Mouse (Mus musculus) ES-E14 (cell line): Measurements from ENCODE around the gene Piezo1. TPM values are rescaled to one million over a fixed set of nuclear protein-coding genes. Genes with fewer than 3 reads are reported as not detected.

Source experiments
- DNase-seq: peaks from one replicate; pipeline ENCODE4 v3.0.0-alpha.2; 2013; ENCODE audit warnings: low read depth, low spot score
- H3K27ac ChIP-seq: 2 replicates; pipeline ENCODE4 v1.5.1; 2012; ENCODE audit warnings: low read depth, mild to moderate bottlenecking, low read length, moderate library complexity, mixed read lengths; ENCODE audit not compliant: poor library complexity, insufficient read depth, severe bottlenecking
- H3K36me3 ChIP-seq: 2 replicates; pipeline ENCODE4 v1.6.1; 2012; ENCODE audit warnings: mild to moderate bottlenecking, low read length, moderate library complexity, mixed read lengths; ENCODE audit not compliant: control insufficient read depth, poor library complexity, insufficient read depth, severe bottlenecking
- H3K4me1 ChIP-seq, 2 experiments: fragments of 150-350 bp in 1 of 2; sonication (generic) in 1 of 2; 2 replicates each; pipeline ENCODE4 v1.6.1; 2012; ENCODE audit warnings: low read length in 2 of 2, mild to moderate bottlenecking in 1 of 2, mixed read lengths in 1 of 2; ENCODE audit not compliant: control insufficient read depth in 2 of 2, insufficient read depth in 2 of 2, poor library complexity in 1 of 2
- H3K4me3 ChIP-seq, 2 experiments: fragments of 150-350 bp in 1 of 2; sonication (generic) in 1 of 2; 2 replicates each; pipeline ENCODE4 v1.5.1; 2012; ENCODE audit warnings: low read length in 2 of 2, low read depth in 1 of 2, mild to moderate bottlenecking in 1 of 2, mixed read lengths in 1 of 2; ENCODE audit not compliant: insufficient read depth in 1 of 2, poor library complexity in 1 of 2, severe bottlenecking in 1 of 2
- H3K9ac ChIP-seq: 2 replicates; pipeline ENCODE4 v1.6.1; 2012; ENCODE audit warnings: low read depth, mild to moderate bottlenecking, low read length, mixed read lengths; ENCODE audit not compliant: poor library complexity, insufficient read depth, severe bottlenecking
- H3K9me3 ChIP-seq: fragments of 150-350 bp; sonication (generic); 2 replicates; pipeline ENCODE4 v1.6.1; 2012; ENCODE audit warnings: low read depth, mild to moderate bottlenecking, low read length; ENCODE audit not compliant: control insufficient read depth, insufficient read depth
- CHD2 ChIP-seq: IDR thresholded peaks from 2 replicates; pipeline ENCODE4 v1.6.1; 2014; ENCODE audit warnings: mild to moderate bottlenecking, low read depth, low read length, inconsistent platforms
- HCFC1 ChIP-seq: IDR thresholded peaks from 2 replicates; pipeline ENCODE4 v1.6.1; 2012; ENCODE audit warnings: low read length, inconsistent platforms, borderline replicate concordance; ENCODE audit not compliant: insufficient read depth
- MAFK ChIP-seq: IDR thresholded peaks from 2 replicates; pipeline ENCODE4 v1.6.1; 2014; ENCODE audit warnings: mild to moderate bottlenecking, low read depth, low read length, inconsistent platforms; ENCODE audit not compliant: insufficient read depth
- ZC3H11A ChIP-seq: IDR thresholded peaks from 2 replicates; pipeline ENCODE4 v1.6.1; 2012; ENCODE audit warnings: low read depth, mild to moderate bottlenecking, inconsistent platforms, low read length, borderline replicate concordance
- ZNF384 ChIP-seq: IDR thresholded peaks from 2 replicates; pipeline ENCODE4 v1.6.1; 2012; ENCODE audit warnings: low read depth, low read length, inconsistent platforms
- in situ Hi-C, 2 experiments: fragments of 600-800 bp; cut with MboI; formaldehyde crosslinking; loops; one replicate each; pipeline ENCODE4 v1.15.1; 2025; ENCODE audit warnings: low sequenced_read_pairs in 2 of 2, inconsistent platforms in 1 of 2; ENCODE audit not compliant: unreplicated experiment in 2 of 2
- total RNA-seq: library from RNA; depleted of rRNA; stranded (reverse); fragments of 300-350 nt; gene quantifications from 2 replicates; pipeline ENCODE4 v1.2.3, GENCODE M21; 2012

Piezo1 gene
- total RNA-seq, 1 experiment: 204 TPM

DNA sequence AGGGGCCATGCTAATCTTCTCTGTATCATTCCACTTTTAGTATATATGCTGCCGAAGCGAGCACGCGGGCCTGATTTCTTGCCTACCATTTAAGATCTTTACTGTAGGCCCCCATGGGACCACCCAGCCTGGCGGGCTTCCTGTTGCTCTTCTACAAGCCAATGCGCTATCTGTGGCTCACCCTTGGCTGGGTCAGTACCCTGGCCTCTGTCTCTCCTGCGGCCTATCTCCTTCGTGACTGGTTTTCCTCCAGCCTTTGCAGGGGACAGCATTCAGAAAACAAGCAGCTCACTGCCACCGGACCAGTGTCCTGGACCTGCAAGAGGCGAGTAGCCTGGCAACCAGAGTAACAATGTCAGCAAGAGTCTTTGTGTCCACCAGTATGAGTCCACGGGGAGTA, 30.5 kb downstream of the Piezo1 start:
- no peak for DNase-seq
- Histone ChIP-seq H3K4me3 (no peak overlapping the region), H3K36me3 (peaks cover 4% of the 10 kb centered on the region; the same call in 1 of the 2 replicates), H3K4me1 (peaks cover 18 to 47% of the 10 kb centered on the region in 2 experiments), H3K9ac (peak overlapping the region; percentile 1; the same call in 1 of the 2 replicates), H3K9me3 (no peaks in the 10 kb centered on the region), H3K27ac (no peak overlapping the region)
- no peak for TF ChIP-seq MAFK
- no peak for TF ChIP-seq ZC3H11A
- no peak for TF ChIP-seq ZNF384
- no peak for TF ChIP-seq CHD2
- TF ChIP-seq HCFC1: no peak
- in situ Hi-C loops: no loop called here

GRCm38 (mm10) chr8:122517541-122518190, 33.5 kb downstream of the Piezo1 start:
- peaks cover 11 to 36% of the 10 kb centered on the region in 2 experiments; a peak in 3 of 4 replicates for H3K4me1 ChIP-seq
- DNase-seq: no peak
- peak overlapping the region in 1 of 2 experiments; percentile 39; a peak in 1 of 4 replicates for H3K4me3 ChIP-seq
- no peak overlapping the region for H3K9ac ChIP-seq
- H3K9me3 ChIP-seq: no peaks in the 10 kb centered on the region
- peaks cover 7% of the 10 kb centered on the region; the same call in 1 of the 2 replicates for H3K36me3 ChIP-seq
- no peak overlapping the region; the same call in 1 of the 2 replicates for H3K27ac ChIP-seq
- TF ChIP-seq CHD2: no peak
- TF ChIP-seq ZNF384: no peak
- no peak for TF ChIP-seq ZC3H11A
- TF ChIP-seq HCFC1: no peak
- no peak for TF ChIP-seq MAFK
- in situ Hi-C loops: no loop called here

DNA sequence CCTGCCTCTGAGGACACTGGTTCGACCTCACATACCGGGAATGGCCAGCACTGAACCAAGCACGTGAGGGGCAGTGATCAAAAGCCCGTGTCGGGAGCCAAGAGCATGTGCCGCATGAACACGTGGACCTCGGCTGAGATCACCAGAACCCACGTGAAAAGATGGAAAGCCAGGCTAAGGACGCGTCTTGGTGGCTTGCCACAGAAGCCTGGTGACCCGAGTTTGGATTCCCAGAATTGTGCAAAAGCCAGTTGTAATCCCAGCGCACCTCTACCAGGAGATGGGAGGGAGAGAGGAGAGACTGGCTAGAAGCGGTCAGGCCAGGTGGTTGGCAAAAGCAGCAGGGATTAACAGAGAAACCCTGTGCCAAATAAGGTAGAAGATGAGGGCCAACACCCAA, 35.4 kb downstream of the Piezo1 start:
- H3K4me1 ChIP-seq: peaks cover 9 to 41% of the 10 kb centered on the region in 2 experiments; a peak in 3 of 4 replicates
- H3K4me3 ChIP-seq: no peak overlapping the region
- H3K36me3 ChIP-seq: peaks cover 7% of the 10 kb centered on the region; the same call in 1 of the 2 replicates
- DNase-seq: no peak
- H3K27ac ChIP-seq: no peak overlapping the region
- in situ Hi-C loops: no loop called here
- TF ChIP-seq CHD2 (no peak), ZC3H11A (no peak)
- H3K9me3 ChIP-seq: no peaks in the 10 kb centered on the region
- H3K9ac ChIP-seq: no peak overlapping the region

GRCm38 (mm10) chr8:122512392-122512791, 38.7 kb downstream of the Piezo1 start:
- Histone ChIP-seq H3K9ac (no peak overlapping the region), H3K36me3 (peaks cover 14% of the 10 kb centered on the region; the same call in 1 of the 2 replicates), H3K4me1 (peaks cover 4 to 19% of the 10 kb centered on the region in 2 experiments; a peak in 3 of 4 replicates), H3K9me3 (no peaks in the 10 kb centered on the region), H3K4me3 (no peak overlapping the region), H3K27ac (no peak overlapping the region)
- no peak for DNase-seq
- in situ Hi-C loops: no loop called here
- no peak for TF ChIP-seq ZC3H11A
- TF ChIP-seq MAFK: no peak
- TF ChIP-seq HCFC1: no peak
- TF ChIP-seq ZNF384: no peak
- no peak for TF ChIP-seq CHD2
